Mouse (Mus musculus): ENCODE results near the gene Ttc7b.

- no peak for TF ChIP-seq POLR2A (IDR thresholded peaks at IDR 0.05; ENCODE audit: borderline replicate concordance, extremely low read depth, insufficient read depth, insufficient read length, poor library complexity, severe bottlenecking)
- no peak for TF ChIP-seq CTCF (IDR thresholded peaks at IDR 0.05; ENCODE audit: borderline replicate concordance, extremely low read depth, insufficient read depth, insufficient read length)
These were observed 221.3 kb downstream of the Ttc7b start for GRCm38 (mm10) chr12:100299322-100299726.

Measured in brain, embryonic 14.5 days (tissue).